Mouse (Mus musculus): ENCODE measurements around the gene Grb10.

Gene Grb10

DNA sequence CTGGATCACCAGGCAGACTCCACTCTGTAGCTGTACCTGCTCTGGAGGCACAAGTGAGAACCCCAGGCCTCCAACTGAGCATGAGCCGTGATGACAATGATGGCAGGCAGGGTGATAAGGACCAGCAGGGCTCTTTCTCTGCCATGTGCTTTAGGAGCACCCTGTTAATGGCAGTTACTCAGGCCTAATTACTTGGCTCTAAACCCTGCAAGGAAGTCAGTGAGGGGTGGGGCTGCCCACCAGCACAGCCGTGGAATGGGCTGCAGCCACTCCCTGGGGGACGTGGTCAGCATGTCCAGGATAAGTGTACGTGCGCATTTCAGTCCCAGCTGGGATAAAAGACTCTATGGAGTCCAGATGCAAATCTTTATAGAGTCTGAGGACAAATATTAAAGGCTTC is 5.7 kb downstream of the Grb10 start:
- peak; percentile 40 for DNase-seq

DNA sequence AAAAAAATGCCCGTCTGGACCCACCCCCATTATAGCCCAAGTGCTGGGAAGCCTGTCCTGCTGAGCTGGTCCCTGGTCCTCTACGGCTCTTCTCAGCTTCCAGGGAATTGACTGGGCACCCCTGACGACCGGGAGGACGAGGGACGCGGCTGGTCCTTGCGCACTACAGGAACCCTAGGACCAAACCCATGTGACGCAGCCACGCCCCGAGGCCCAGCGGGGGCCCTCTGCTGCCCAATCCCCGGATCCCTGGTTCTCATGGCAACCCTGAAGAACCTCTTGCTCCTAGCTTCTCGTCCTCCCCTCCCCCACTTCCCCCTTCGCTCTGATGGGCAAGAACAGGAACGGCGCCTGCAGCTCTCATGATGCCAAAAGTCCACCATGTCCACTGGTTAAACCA is 11.8 kb downstream of the Grb10 start:
- no peak for DNase-seq

DNA sequence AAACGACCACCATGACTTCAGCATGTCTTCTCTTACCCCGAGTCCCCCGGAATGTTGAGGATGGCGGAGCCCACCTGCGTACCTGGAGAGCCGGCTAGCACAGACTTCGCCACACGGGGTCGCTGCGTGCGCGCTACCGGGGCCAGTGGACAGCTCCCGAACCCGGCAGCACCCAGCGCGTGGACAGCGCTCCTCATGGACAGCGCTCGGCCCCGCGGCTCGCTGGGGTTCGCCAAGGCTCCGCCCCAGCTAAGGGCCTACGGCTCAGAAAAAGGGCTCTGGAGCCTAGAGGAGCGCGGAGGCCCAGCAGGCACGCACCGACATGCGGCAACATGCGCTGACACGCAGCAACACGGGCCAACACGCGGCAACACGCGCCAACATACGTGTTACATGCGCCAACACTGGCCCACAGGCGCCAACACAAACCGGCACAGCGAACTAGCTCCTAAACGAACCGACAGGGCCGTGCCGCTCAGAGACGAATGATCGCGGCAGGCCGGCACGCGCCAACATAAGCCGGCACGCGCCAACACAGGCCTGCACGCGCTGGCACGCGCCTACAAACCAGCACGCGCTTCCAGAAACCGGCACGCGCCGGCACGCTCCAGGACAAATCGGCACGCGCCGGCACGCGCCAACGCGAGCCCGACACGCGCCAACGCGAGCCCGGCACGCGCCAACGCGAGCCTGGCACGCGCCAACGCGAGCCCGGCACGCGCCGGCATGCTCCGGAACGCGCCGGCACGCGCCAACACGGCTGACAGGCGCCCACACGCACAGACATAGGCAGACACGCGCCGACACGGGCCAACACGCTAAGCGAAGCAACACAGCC is 12.5 kb downstream of the Grb10 start:
- peak; percentile 82 for DNase-seq

DNA sequence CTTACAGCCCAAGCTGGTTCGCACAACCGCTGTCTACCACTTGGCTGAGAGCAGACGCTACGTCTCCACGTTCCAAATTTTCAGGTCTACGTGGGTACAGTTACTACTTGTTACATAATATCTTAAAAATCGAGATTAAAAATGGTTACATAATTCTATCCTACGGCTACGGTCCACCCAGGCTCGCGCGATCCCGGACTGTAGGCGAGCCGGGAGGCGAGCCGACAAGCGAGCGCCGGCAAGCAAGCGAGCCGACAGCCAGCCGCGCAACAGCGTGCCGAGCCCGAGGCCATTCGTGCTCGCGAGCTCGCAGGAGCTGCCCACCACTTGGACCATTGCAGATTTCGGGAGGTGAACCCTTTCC is 13.1 kb downstream of the Grb10 start:
- no peak for DNase-seq

DNA sequence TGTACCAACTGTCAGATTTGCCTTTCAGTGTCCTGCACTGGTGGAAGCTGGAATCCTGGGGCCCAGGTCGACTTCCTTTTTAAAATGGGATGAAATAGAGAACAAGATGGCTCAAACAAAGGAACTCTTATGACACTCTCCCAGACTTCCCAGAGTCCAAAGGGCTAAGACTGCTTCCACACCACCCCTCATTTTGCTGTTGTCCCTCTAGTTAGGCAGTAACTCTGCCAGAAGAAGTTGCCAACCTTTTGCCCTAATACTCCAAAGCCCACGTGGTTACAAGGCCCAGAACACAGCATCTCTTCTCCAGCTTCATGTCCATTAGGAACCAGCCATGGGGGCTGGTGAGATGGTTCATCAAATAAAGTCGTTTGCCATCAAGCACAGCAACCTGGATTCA is 15.4 kb downstream of the Grb10 start:
- no peak for DNase-seq

DNA sequence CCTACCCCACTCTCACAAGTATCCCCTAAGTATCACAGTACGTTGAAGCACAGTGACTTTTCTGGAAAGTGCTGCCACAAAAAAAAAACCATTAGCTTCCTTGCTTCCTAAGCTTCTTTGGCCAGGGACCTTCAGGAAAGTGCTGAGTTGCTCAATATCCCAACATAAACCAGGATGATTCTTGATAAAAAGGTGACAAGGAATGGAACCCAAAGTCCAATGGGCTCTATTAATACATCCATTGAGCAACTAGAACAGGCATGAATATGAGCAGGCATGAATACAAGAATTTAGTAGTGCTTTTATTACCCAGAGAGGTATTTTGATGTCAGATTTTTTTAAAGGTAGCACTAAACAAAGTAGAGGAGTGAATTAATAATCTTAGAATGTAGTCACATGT is 18.8 kb downstream of the Grb10 start:
- no peak for DNase-seq

DNA sequence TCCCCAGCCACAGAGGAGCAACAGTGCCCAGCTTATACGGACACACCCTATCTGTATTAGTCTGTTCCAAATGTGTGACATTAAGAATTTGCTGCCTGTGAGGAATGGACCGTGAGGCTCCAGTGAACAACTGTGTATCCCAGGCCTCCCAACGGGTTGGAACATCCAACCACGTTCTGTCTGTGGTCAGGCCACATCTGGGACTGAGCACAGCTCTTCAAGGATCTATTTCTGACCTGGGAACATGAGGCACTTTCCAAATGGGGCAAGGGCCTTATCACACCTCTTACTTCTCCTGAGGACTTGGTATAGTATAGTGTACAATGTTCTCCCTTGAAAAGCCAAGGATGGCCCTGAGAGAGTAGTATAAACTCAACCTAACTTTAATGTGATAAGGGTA is 19.9 kb downstream of the Grb10 start:
- DNase-seq = no peak

DNA sequence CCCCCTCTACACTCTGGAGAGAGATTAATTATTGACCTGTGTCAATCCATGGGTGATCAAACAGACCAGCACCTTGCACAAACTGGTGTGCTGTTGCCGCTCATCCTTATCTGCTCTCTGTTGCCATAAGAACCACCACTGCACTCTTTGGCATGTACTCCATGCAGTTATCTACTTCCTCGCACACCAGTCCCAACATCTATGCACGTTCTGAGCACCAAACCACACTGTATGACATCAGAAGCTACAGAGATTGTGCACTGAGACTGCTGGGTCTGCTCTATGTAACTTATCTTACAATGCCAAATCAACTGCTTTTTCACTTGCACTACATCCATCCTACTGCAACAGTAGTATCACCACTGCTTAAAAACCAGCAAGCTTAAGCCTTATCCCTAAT is 28.4 kb downstream of the Grb10 start:
- DNase-seq = no peak

DNA sequence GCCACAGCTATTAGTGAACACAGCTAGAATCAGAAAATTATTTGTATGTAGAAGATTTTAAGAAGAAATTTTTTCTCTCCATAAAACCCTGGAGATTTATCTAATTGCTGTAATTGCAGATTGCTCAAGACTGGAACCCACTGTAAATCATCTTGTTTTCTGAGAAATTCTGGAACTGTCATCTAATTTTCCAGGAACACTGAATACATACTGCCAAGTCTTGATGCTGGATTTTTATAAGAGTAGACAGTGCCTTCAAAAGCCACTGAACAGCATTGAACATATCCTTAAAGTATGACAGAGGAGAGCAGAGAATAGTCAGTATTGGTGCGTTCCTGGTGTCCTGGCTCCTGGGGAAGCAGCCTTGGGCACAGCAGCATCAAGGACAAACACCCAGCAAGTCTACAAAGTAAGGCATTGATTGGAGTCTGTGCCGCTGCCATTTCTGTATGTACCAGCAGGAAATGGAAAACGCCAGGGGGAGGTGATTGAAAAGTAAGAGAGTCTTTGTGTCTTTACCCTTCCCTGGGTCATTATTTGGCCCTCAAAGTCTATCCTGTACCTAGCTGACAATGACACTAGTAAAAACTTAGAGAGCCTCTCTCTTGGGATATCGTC is 38.1 kb downstream of the Grb10 start:
- no peak for DNase-seq

DNA sequence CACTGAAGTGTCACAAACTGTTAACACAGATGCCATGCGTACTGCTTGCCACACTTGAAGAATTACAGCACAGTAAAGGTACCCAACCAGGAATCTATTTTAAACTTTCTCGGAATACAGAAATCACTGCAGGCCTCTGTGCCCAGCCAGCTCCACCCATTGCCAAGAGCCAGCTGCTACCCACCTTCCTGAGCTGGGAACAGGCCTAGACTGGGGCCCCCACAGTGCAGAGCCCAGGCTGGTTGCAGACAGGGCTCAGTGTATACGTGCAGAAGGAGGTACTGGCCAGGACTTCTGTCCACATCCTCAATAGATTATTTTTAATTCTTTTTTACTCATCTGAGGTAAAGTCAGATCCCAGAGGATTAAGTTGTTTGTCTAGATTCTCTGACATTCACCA is 39.6 kb downstream of the Grb10 start:
- DNase-seq = no peak

DNA sequence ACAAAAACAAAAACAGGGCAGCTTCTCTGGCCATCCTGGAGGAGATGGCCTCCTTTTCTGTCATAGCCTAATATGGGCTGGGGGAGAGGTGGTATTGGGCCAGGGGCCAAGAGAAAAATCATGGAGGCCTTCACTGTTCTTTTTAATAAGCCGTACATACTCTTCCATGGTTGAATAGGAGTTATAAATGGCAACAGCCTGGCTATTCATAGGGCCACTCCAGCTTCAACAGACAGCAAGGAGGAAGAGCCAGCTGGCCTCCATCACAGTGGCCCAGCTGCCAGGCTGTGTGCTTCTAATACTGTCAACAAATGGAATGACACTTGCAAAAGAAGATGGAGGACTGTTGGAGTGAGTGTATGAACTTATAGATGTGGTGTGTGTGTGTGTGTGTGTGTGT is 41.4 kb downstream of the Grb10 start:
- DNase-seq = peak; percentile 21

DNA sequence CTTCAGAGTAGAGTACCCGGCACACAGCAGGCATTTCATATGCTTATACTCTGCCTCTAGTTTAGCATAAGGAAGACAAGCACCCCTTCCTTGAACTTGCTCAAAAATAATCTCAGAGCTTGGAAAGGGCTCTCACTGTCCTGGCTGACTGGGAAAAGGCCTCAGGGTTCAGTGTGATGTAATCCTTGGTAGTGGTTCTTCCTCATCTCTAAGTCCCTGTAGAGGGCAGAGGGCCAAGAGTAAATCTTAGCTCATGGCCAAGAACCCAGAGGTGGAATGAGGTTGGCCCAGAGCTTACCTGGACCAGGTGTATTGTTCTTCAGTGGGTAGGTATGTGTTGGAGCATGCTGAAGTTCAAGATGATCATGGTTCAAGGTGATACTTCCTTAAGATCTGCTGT is 43.1 kb downstream of the Grb10 start:
- no peak for DNase-seq

DNA sequence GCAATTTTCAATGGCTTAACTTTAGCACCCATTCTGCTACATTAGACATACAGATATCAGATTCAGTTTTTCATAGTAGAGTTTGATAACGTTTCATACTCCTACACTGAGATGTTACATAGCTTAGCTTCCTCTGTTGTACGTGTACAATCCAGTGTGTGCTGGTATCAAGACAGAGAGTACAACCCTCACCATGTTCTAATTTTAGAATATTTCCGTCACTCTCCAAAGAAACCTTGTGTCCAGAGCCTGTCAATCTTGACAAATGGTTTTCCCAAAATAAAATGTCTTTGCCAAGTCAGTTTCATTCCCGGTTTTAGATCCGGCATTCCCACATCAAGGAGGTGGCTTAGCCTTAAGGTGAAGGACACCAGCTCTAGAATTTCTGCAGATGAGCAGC is 44.7 kb downstream of the Grb10 start:
- DNase-seq = no peak

DNA sequence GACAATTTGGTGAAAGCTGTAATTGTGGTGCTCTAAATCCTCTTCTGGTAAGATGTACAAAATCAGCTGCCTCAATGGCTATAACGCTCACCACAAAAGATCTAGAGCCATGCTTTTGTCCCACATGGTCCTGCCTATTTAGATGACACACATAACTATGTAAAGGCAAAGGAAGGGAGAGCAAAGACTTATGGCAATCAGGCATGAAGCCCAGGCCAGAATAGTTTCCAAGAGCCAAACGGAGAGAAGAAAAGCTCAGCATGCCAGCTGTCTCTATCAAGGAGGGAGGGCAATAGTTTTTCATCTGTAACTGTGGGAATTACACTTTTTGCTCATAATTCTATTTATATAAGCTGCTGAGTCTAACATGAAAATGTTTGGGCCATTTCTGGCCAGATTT is 45.3 kb downstream of the Grb10 start:
- no peak for DNase-seq

DNA sequence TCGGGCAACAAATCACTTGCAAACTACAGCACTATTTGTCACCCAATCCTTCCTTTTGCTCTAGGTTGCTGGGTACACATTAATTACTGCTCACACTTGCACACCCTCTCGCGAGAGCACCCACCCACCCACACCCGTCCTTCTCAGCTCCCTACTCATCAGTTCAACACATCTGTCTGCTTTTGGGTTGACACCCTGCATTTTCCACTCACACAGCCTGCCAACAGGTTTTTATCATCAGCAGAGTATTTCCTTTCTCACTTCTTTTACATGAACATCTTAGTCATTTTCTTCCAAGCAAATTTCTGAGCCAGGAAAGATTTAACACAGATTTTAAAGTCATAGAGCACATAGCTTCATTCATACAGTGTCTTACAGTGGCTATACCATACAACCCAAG is 48.6 kb downstream of the Grb10 start:
- no peak for DNase-seq

DNA sequence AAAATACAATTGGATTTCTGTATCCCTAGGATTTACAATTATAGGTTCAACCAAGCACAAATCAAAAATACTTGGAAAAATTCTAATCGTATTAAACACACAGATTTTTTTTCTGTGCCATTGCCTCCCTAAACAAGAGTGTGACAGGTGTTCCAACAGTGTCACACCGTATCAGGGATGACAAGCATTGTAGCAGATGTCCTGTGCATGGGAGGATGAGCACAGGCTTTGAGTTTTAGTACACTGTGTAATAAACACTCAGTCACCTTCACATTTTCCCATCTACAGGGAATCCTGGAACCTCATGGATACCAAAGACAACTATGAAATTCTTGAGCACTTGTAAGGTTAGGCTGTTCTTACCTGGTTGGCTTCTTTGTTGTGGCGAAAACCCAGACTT is 51.2 kb downstream of the Grb10 start:
- no peak for DNase-seq

DNA sequence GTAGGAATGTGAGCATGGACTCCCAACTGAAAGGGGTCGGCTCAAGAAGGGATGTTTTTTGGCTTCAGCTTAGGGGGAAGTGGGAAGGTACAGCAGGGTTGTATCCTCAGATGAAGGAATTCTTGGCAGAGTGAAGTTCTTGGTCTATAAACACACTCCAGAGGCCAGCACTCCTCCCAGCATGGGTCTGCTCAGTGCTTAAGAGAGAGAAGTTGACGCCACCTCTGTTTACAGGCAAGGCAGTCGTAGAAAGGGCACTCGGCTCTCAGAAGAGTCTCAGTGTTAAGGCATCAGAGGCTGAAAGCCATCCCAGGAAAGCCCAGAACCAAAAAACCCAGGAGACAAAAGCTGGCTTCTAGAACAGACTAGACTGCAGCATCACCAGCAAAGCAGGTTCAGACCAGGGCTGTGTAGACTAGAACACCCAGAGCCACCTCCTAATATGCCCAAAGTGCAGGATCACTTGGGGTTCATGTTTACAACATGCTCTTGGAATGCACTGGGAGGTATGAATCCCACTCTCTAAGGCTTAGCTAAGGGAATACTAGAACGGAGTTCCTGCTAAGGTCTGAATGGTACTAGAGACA is 59.8 kb downstream of the Grb10 start:
- no peak for DNase-seq

DNA sequence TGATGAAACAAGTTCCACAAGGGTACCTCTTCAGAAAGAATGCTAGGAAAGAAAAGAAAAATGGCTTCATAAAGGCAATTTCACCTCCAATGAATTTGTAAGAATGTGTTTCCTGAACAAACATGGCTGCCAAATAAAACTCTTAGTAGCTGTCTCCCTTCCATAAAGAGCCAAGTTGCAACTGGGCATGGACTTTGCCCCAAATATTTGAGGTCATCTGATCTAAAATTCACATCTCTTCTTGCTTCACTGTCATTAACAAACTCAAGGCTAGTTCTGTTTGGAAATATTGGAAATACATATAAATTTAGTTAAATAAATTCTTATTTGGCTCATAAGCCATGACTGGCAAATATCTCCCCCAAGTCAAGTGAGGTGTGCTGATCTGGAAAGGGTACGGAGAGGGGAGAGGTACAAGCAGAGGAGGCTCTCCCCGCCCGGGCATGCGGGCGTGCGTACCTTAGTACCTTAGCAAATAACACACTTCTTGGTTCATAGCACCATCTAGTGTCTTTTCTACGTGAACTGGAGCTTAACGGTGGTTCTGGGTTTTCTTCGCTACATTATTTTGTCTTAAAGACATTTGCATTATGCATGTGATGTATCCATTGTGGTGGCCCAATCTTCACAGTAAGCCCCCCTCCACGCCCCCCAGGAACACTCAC is 63.8 kb downstream of the Grb10 start:
- DNase-seq = no peak

DNA sequence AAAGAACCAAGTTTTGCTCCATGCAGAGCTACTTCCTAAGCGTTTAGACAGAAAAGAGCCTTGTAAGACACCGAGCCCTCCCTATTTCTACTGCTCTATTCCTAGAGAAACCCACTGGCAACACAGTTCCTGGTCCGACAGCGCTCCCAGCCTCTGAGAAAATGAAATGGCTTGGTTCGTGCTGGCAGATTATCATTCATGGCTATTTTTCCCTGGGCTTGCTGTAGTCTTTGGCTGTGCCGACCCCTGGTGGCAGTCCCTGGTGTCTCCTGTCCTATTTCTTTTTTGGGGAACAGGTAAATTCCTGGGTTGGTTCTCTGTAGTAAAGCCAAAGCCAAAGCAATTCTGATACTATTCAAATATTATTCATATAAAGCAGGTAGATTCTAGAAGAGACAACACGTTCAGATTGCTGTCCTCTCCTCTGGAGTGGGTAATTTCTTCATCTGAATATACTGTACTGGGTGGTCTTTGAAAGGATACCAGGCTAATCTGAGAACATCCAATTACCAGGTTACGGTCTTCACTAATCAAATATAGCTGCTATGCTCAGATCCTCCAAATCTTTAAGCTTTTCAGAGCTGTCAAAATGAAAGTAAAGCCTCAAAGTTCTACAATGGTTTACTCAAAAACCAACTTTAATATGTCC is 65.0 kb downstream of the Grb10 start:
- peak; percentile 84 for DNase-seq

DNA sequence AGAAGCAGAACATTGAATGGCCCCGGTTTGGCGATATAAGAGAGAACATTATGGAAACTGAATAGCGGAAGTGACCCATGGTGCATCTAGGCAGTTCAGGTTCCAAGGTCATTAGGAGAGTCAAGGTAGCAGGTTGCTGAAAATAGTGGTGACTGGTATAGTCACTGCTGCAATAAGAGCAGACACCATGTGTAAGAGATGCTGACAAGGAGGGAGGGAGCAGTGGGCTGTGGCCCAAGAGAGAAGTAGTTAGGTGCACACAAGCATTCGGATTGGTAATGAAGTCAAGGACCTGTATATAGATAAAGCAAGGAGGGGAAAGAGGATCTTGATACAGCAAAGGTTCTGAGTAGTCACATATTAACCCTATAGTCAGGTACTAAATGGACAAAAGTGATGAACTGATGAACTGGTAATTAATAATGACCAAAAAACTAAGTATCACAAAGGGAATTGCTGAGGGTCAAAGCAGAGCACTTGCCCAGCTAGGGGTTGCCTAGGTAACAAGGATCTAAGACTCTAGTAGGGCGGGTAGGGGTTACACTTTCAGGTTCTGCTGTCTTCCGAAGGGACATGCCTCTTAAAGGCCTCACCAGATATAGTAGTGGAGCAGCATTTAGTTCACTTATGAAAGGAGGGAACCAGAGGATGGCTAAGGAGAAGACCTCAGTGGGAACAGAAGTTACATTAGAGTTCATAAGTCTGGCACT is 65.9 kb downstream of the Grb10 start:
- no peak for DNase-seq

DNA sequence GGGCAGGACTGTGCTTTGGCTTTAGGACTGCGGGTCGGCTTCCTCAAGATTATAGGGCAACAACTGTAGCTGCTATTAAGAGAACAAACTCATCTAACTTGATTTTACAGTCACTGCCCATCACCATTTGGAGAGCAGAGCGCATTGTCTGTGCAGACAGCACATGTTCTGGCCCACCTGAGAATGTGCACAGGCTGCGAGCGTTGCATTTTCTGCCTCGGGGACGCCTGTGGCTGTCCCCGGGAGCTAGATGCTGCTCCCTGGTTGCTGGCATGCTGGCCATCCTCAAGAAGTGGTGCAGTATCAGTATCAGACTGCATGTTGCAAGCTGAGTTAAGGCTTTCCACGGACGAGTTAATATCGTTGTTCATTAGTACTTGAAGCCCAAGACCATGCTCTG is 68.2 kb downstream of the Grb10 start:
- no peak for DNase-seq

DNA sequence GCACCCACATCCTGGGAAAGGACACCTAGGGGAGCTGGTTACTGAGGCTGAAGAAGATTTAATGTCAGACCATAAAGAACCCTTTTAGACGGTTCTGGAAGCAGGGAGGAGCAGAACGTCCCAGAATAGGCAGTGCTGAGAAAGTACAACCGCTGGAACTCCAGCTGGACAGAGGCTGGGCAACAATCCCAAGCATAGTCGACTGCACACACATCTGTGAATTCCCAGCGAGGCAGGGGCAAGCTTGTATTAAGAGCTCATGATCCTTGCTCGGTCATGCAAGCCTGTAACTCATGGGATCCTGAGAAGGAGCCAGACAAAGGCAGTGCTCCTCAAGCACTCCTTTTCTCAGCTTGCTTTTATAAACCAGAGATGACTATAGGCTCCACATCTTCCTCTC is 69.7 kb downstream of the Grb10 start:
- peak; percentile 67 for DNase-seq

DNA sequence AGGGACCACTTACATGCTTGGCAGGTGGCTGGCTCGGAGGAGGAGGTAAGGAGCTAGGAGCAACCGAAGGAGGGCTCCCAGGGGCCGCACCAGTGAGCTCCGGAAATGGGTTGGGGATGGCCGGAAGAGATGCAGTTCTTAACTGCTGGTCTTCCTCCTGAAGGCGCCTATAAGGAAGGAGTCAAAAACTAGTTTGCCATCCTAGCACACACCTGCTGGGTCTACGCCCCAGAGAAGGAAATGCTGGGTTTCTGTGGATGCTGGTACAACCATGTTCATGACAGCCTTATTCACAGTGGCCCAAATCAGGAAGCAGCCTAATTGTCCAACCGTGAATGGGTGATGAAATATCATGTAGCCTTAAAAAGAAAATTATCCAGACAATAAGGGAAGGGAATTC is 71.0 kb downstream of the Grb10 start:
- no peak for DNase-seq

Measured in lung, postnatal 10 days (tissue).